Mouse (Mus musculus) kidney, postnatal 25 days (tissue): ENCODE data around the gene Olfr733.

Experiments used
- DNase-seq, 2 experiments: peaks; one replicate each; pipeline ENCODE4 v3.0.0; 2021; ENCODE audit warnings: mixed read lengths in 2 of 2

The Olfr733 gene

DNA sequence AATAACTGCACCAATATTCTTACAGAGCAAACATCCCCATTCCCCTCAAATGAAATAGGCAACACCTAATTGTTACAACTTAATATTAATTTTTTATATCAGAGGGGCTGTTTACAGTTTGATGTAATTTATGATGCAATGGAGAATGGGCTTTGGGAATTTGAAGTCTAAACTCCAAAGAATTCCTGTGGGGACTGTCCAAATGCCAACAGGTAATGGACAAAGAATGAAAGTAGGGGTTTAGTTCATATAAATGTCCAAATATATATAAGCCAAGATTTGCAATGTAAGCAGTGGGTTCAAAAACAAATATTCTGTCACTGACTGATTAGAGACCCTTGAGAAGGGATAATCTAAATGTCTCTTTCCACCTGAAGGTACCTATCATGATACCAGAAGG lies at the start of gene Olfr733:
Olfr733 (minus strand) TSS at position 101 of the 400 bp plus-strand sequence.
- no peak for DNase-seq

GRCm38 (mm10) chr14:50348796-50349195 lies 47.5 kb upstream of the Olfr733 start, which contains the start of gene Olfr735:
TSS of gene Olfr735 (minus strand) at chr14:50348872.
- DNase-seq: no peak

- DNase-seq: no peak
These were observed 25.3 kb upstream of the Olfr733 start, which contains the start of gene Olfr734 for GRCm38 (mm10) chr14:50326661-50327060. TSS of gene Olfr734 (minus strand) at chr14:50326761.

DNA sequence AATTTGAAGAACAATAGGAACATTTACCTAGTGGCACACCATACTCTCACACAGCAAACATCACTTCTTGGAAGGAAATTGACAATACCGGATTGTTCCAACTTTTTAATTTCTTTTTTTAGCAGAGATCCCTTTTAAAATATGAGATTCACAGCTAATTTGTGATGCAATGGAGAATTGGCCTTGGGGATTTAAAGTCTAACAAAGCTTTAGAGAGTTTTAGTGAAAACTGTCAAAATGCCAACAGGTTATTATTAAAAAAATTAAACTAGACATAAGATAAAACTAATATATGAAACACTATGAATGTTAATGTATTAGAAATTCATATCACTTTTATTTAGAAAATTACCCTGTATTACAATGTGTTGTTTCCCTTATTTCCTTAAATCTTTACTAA lies 17.2 kb downstream of the Olfr733 start, which contains the start of gene Olfr732:
Olfr732 (minus strand) TSS at position 101 of the 400 bp plus-strand sequence.
- DNase-seq: no peak
